Mouse (Mus musculus): ENCODE data around the gene Atp2c2.

GRCm38 (mm10) chr8:119724596-119724995, 24.8 kb downstream of the Atp2c2 start:
- no peak for TF ChIP-seq POLR2A (IDR thresholded peaks at IDR 0.05; ENCODE audit: insufficient read depth, low read depth, low read length)
- no peak for TF ChIP-seq CTCF (IDR thresholded peaks at IDR 0.05; ENCODE audit: insufficient read depth, low read depth, low read length)

Data from olfactory bulb, adult 2 months (tissue).